Mouse (Mus musculus): Measurements from ENCODE around the gene Clic5. TPM values are rescaled to one million over a fixed set of nuclear protein-coding genes. Genes with fewer than 3 reads are reported as not detected.

Gene Clic5
- total and polyA plus RNA-seq, 2 experiments from 2014 or later, result 17.8 to 37.0 TPM

DNA sequence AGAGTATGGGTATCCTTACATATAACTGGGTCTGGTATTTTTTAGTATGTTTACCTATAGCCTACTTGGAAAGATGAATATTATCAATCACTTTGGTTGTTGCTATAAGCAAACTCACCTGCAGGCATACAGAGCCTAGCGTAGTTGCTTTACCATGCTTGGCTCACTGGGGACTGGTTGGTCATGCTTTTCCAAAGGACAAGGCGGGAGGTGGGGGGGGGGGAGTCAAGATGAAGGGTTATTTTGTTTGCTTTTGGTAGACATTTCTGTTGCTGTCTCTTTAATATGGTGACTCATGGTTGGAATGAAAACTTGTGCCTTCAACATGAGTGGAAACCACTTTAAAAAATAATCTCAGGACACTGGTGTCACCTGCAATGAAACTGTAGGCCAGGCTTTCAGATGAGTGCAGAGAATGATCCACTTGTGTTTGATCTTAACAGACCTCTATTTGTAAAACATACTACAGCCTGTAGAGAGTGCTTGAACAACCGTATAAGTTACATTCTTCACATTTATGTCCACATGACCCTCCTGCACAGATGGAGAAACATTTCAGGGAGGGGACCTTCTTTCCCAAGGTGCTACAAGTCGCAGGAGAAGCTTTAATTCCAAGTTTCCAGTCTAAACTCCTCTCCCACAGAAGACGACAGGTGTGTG, 24.7 kb downstream of the Clic5 start:
- no peak overlapping the region for H3K4me3 ChIP-seq (ENCODE audit: low read depth, low read length)
- peaks cover 4% of the 10 kb centered on the region; the same call in 1 of the 2 replicates for H3K36me3 ChIP-seq (replicated peaks; ENCODE audit: control insufficient read depth, insufficient read depth, low read length)
- H3K4me1 ChIP-seq (ENCODE audit: control insufficient read depth, insufficient read depth), result peaks cover 44% of the 10 kb centered on the region
- H3K9me3 ChIP-seq (replicated peaks; ENCODE audit: control insufficient read depth, low read length), result no peaks in the 10 kb centered on the region
- ATAC-seq (ENCODE audit: insufficient read depth, low read depth) (no peak), DNase-seq (ENCODE audit: low spot score) (no peak)
- no peak overlapping the region for H3K9ac ChIP-seq (replicated peaks; ENCODE audit: low read depth, low read length)
- H3K27me3 ChIP-seq (ENCODE audit: control insufficient read depth, insufficient read depth, low read length), result no peaks in the 10 kb centered on the region
- TF ChIP-seq CTCF (IDR thresholded peaks at IDR 0.05; ENCODE audit: low read depth) (no peak), EP300 (IDR thresholded peaks at IDR 0.05; ENCODE audit: low read depth) (no peak)
- H3K4me2 ChIP-seq (ENCODE audit: low read depth, low read length), result no peak overlapping the region
- 84% methylated on average over 5 of the region's 5 CpGs for WGBS
- H3K27ac ChIP-seq (ENCODE audit: low read depth), result no peak overlapping the region

DNA sequence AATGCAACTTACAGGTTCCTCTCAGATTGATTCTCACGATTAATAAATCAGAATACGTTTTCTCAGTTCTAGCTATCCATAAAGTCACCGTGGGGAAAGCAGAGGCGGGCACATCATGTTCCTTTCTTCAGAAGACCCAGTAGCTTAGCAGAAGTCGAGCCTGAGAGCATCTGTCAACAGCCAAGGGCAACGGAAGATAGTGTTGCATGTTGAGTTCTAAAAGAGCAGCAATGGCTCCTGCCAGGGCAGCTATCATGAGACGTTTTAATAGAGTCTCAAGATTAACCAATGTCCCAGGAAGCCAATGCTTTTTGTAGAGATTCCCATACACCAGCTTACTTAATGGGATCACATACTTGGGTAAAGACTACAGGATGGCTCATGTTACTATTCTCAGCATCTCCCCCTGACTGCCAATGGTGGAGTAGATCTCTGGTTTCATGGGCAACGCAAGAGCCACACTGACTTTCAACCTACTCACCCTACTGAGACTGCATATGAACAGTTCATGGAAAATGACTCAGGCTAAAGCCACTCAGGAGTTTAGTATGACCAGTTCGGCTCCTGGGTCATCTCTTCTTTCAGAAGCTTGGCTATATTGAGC, 26.9 kb downstream of the Clic5 start:
- DNase-seq (ENCODE audit: low spot score), result no peak
- no peak overlapping the region for H3K4me2 ChIP-seq (ENCODE audit: low read depth, low read length)
- no peak overlapping the region for H3K9ac ChIP-seq (replicated peaks; ENCODE audit: low read depth, low read length)
- H3K27me3 ChIP-seq (ENCODE audit: control insufficient read depth, insufficient read depth, low read length), result no peaks in the 10 kb centered on the region
- H3K4me3 ChIP-seq (ENCODE audit: low read depth, low read length), result no peak overlapping the region
- ATAC-seq (ENCODE audit: insufficient read depth, low read depth), result peak; percentile 45
- 54% methylated on average over 9 of the region's 9 CpGs for WGBS
- peak overlapping the region; percentile 61 for H3K27ac ChIP-seq (ENCODE audit: low read depth)
- H3K36me3 ChIP-seq (replicated peaks; ENCODE audit: control insufficient read depth, insufficient read depth, low read length), result no peaks in the 10 kb centered on the region
- TF ChIP-seq CTCF (IDR thresholded peaks at IDR 0.05; ENCODE audit: low read depth), result no peak
- TF ChIP-seq EP300 (IDR thresholded peaks at IDR 0.05; ENCODE audit: low read depth), result no peak
- H3K4me1 ChIP-seq (ENCODE audit: control insufficient read depth, insufficient read depth), result peaks cover 50% of the 10 kb centered on the region
- H3K9me3 ChIP-seq (replicated peaks; ENCODE audit: control insufficient read depth, low read length), result no peaks in the 10 kb centered on the region

DNA sequence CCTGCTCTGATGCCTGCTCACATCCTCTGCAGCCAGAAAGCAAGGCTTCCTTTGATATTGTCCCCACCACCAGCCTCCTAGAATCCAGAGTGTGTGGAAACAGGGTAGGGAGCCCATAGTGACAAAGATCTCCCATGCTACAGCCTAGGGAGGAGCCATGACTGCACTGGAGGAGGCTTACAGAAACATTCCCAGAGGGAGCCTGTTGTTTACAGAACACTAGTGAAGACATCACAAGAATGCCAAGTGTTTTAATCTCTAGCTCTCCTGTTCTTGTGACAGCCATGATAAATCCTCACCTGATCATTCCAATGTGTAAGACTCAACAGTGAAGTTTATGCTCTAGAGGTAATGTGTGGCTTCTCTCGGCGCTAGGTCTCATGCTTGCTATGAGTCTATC, 28.8 kb downstream of the Clic5 start:
- H3K4me3 ChIP-seq (ENCODE audit: low read depth, low read length), result no peak overlapping the region
- H3K27ac ChIP-seq (ENCODE audit: low read depth), result peak overlapping the region; percentile 74
- no peak overlapping the region for H3K4me2 ChIP-seq (ENCODE audit: low read depth, low read length)

DNA sequence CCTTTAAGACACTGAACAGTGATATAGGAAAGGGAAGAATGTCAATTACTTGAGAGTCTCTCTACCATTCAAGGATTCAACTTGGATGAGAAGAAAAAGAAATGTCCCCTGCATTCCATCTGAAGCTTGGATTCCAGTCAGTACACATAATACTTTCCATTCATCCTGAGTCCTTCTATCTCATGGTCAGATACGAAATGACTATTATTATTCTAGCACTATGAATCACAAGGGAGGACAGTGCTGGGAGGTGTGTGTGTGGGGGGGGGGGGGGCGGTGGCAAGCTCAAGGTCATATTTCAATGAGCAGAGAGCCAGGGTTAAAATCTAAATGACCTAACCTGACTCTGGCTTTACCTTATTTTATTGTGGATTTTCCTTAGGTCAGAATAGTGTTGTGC, 31.6 kb downstream of the Clic5 start:
- no peaks in the 10 kb centered on the region for H3K9me3 ChIP-seq (replicated peaks; ENCODE audit: control insufficient read depth, low read length)
- WGBS, result 21% methylated on average over 2 of the region's 2 CpGs
- H3K27ac ChIP-seq (ENCODE audit: low read depth), result peak overlapping the region; percentile 75
- H3K9ac ChIP-seq (replicated peaks; ENCODE audit: low read depth, low read length), result no peak overlapping the region
- peak; percentile 81 for DNase-seq (ENCODE audit: low spot score)
- peaks cover 35% of the 10 kb centered on the region for H3K4me1 ChIP-seq (ENCODE audit: control insufficient read depth, insufficient read depth)
- H3K36me3 ChIP-seq (replicated peaks; ENCODE audit: control insufficient read depth, insufficient read depth, low read length), result 0 out of 2 replicates have a peak, but pooled peaks cover 3% of the 10 kb centered on the region
- TF ChIP-seq CTCF (IDR thresholded peaks at IDR 0.05; ENCODE audit: low read depth) (no peak), EP300 (IDR thresholded peaks at IDR 0.05; ENCODE audit: low read depth) (peak; percentile 70)
- no peak overlapping the region for H3K4me3 ChIP-seq (ENCODE audit: low read depth, low read length)
- no peak overlapping the region for H3K4me2 ChIP-seq (ENCODE audit: low read depth, low read length)
- ATAC-seq (ENCODE audit: insufficient read depth, low read depth), result peak; percentile 70
- no peaks in the 10 kb centered on the region for H3K27me3 ChIP-seq (ENCODE audit: control insufficient read depth, insufficient read depth, low read length)

More for the DNA sequence above, 28.8 kb downstream of the Clic5 start:
- TF ChIP-seq EP300 (IDR thresholded peaks at IDR 0.05; ENCODE audit: low read depth), result no peak
- 56% methylated on average over 2 of the region's 2 CpGs for WGBS
- DNase-seq (ENCODE audit: low spot score) (no peak), ATAC-seq (ENCODE audit: insufficient read depth, low read depth) (no peak)
- H3K9me3 ChIP-seq (replicated peaks; ENCODE audit: control insufficient read depth, low read length), result no peaks in the 10 kb centered on the region
- H3K9ac ChIP-seq (replicated peaks; ENCODE audit: low read depth, low read length), result no peak overlapping the region
- H3K36me3 ChIP-seq (replicated peaks; ENCODE audit: control insufficient read depth, insufficient read depth, low read length), result 0 out of 2 replicates have a peak, but pooled peaks cover 2% of the 10 kb centered on the region
- no peaks in the 10 kb centered on the region for H3K27me3 ChIP-seq (ENCODE audit: control insufficient read depth, insufficient read depth, low read length)
- peaks cover 51% of the 10 kb centered on the region for H3K4me1 ChIP-seq (ENCODE audit: control insufficient read depth, insufficient read depth)

DNA sequence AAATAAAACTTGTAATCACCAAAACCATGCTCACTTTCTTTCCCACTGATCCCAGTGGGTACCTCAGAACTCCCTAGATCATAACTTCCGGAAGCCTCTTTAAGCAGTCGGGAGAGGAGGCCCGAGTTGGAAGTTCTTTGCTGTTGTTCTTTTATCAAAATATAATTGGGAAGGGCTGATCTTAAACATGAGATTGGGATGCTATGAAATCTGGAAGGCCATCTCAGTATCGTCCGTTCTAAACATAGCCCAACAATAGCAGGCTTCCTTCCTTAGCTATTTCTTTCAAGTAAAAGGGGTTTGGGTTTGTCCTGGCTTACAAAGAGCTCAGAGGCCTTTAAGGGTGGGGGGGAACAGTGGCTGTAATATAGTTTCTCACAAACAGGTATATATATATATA, 40.0 kb downstream of the Clic5 start:
- peak overlapping the region; percentile 62 for H3K27ac ChIP-seq (ENCODE audit: low read depth)
- H3K4me2 ChIP-seq (ENCODE audit: low read depth, low read length), result no peak overlapping the region
- H3K4me1 ChIP-seq (ENCODE audit: control insufficient read depth, insufficient read depth), result peaks cover 9% of the 10 kb centered on the region
- H3K9ac ChIP-seq (replicated peaks; ENCODE audit: low read depth, low read length), result no peak overlapping the region
- ATAC-seq (ENCODE audit: insufficient read depth, low read depth) (0 out of 2 replicates have a peak, but pooled peaks have one; percentile 13), DNase-seq (ENCODE audit: low spot score) (peak; percentile 49)
- 34% methylated on average over 5 of the region's 5 CpGs for WGBS
- no peak overlapping the region for H3K4me3 ChIP-seq (ENCODE audit: low read depth, low read length)
- TF ChIP-seq CTCF (IDR thresholded peaks at IDR 0.05; ENCODE audit: low read depth) (no peak), EP300 (IDR thresholded peaks at IDR 0.05; ENCODE audit: low read depth) (no peak)
- H3K27me3 ChIP-seq (ENCODE audit: control insufficient read depth, insufficient read depth, low read length), result no peaks in the 10 kb centered on the region
- H3K9me3 ChIP-seq (replicated peaks; ENCODE audit: control insufficient read depth, low read length), result no peaks in the 10 kb centered on the region
- H3K36me3 ChIP-seq (replicated peaks; ENCODE audit: control insufficient read depth, insufficient read depth, low read length), result 0 out of 2 replicates have a peak, but pooled peaks cover 4% of the 10 kb centered on the region
